Mouse (Mus musculus) stomach, embryonic 16.5 days (tissue): ENCODE results near the gene Pip4p1. TPM values are rescaled to one million over a fixed set of nuclear protein-coding genes. Genes with fewer than 3 reads are reported as not detected.
"Not testable (repeated sequence)": the region's sequence is repeated elsewhere in the genome, so short reads cannot be mapped to it uniquely, and the experiment has no call there.

Experiments used
- ATAC-seq: fragments of 200-750 bp; cut with Nextera tagmentation; 2 replicates; pipeline ENCODE4 v1.8.0; 2017; ENCODE audit warnings: moderate number of reproducible peaks, moderate TSS enrichment; ENCODE audit not compliant: insufficient read depth, low FRiP score
- H3K27ac ChIP-seq: fragments of 300-500 bp; sonication (generic); 2 replicates; pipeline ENCODE4 v1.5.1; 2014; ENCODE audit warnings: low read length
- H3K27me3 ChIP-seq: fragments of 300-500 bp; sonication (generic); 2 replicates; pipeline ENCODE4 v1.6.1; 2014; ENCODE audit warnings: low read length, control low read depth, mixed read lengths; ENCODE audit not compliant: control insufficient read depth, insufficient read depth
- H3K36me3 ChIP-seq: fragments of 300-500 bp; sonication (generic); 2 replicates; pipeline ENCODE4 v1.6.1; 2014; ENCODE audit warnings: low read length; ENCODE audit not compliant: control insufficient read depth, insufficient read depth
- H3K4me1 ChIP-seq: fragments of 300-500 bp; sonication (generic); 2 replicates; pipeline ENCODE4 v1.6.1; 2014; ENCODE audit warnings: low read length, control low read depth, mixed read lengths; ENCODE audit not compliant: control insufficient read depth, insufficient read depth
- H3K4me2 ChIP-seq: fragments of 300-500 bp; sonication (generic); 2 replicates; pipeline ENCODE4 v1.6.1; 2014; ENCODE audit warnings: low read depth, low read length, mixed read lengths
- H3K4me3 ChIP-seq: fragments of 300-500 bp; sonication (generic); replicated peaks from 2 replicates; pipeline ENCODE4 v1.5.1; 2014; ENCODE audit warnings: mild to moderate bottlenecking, low read length
- H3K9ac ChIP-seq: fragments of 300-500 bp; sonication (generic); 2 replicates; pipeline ENCODE4 v1.6.1; 2014; ENCODE audit warnings: low read length
- H3K9me3 ChIP-seq: fragments of 300-500 bp; sonication (generic); replicated peaks from 2 replicates; pipeline ENCODE4 v1.6.1; 2016; ENCODE audit warnings: low read length, control low read depth; ENCODE audit not compliant: control insufficient read depth
- WGBS: fragments of 180-500 bp; shearing (Covaris S2); extraction: QIAGEN DNeasy Blood & Tissue Kit; methylation state at CpG from one replicate; pipeline ENCODE4 v1.1.7; 2014; 5-methylcytosine and 5-hydroxymethylcytosine counted together
- polyA plus RNA-seq: library from polyadenylated mRNA; unstranded; fragments of >200 nt; fragmentation: Nextera tagmentation; extraction: Ambion mirVana; gene quantifications from 2 replicates; pipeline ENCODE4 v1.2.1, GENCODE M21; 2015

Gene Pip4p1
- polyA plus RNA-seq, 1 experiment from 2014 or later, result 47.6 TPM

- Histone ChIP-seq H3K9ac (no peak overlapping the region), H3K4me1 (no peaks in the 10 kb centered on the region), H3K36me3 (no peaks in the 10 kb centered on the region), H3K9me3 (no peaks in the 10 kb centered on the region), H3K4me3 (no peak overlapping the region), H3K27me3 (no peaks in the 10 kb centered on the region), H3K27ac (no peak overlapping the region), H3K4me2 (no peak overlapping the region)
- ATAC-seq, result no peak
- 24% methylated on average over 1 of the region's 1 CpGs for WGBS
These were observed 38.4 kb upstream of the Pip4p1 start for GRCm38 (mm10) chr14:50969041-50969440.

DNA sequence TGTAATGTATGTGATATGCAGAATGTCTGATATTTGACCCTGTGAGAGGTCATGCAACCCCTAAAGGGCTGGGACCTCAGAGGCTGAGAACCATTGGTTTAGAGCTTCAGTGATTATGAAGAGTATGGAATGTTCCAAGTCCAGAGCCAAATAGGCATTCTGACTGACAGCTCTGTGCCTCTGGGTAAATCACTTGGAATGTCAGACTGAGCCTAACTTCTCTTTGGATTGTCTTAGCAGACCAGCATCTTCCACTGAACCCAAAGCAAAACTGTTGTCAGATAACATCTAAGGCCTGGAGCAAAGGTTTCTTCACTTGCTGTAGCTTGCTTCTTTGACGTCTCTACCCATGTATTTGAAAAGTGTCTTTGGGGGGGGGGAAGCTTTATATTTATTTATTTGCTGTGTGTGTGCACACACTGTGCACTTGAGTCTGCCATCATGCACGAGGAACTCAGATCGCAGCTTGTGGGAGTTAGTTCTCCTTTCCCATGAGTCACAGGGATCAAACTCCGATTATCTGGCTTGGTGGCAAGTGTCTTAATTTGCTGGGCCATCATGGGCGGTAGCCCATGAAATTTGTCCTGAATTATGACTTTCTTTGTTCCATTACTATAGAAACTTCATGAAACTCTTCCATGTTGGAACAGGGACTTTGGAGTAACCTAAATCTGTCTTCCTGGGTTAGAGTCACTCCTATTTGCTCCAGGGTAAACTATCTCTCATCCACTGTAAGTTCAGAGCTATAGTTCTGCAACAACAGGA, 37.7 kb upstream of the Pip4p1 start:
- Histone ChIP-seq H3K27me3 (no peaks in the 10 kb centered on the region), H3K4me3 (no peak overlapping the region), H3K9ac (no peak overlapping the region), H3K36me3 (no peaks in the 10 kb centered on the region), H3K27ac (no peak overlapping the region), H3K4me1 (no peaks in the 10 kb centered on the region), H3K9me3 (no peaks in the 10 kb centered on the region), H3K4me2 (no peak overlapping the region)
- 81% methylated on average over 5 of the region's 5 CpGs for WGBS
- ATAC-seq, result no peak

GRCm38 (mm10) chr14:50958289-50958995, 27.8 kb upstream of the Pip4p1 start:
- not testable (repeated sequence) for H3K36me3 ChIP-seq, ATAC-seq, H3K4me3 ChIP-seq, H3K4me1 ChIP-seq, H3K27me3 ChIP-seq, H3K9ac ChIP-seq, H3K9me3 ChIP-seq, H3K4me2 ChIP-seq, H3K27ac ChIP-seq
- 85% methylated on average over 5 of the region's 5 CpGs for WGBS

DNA sequence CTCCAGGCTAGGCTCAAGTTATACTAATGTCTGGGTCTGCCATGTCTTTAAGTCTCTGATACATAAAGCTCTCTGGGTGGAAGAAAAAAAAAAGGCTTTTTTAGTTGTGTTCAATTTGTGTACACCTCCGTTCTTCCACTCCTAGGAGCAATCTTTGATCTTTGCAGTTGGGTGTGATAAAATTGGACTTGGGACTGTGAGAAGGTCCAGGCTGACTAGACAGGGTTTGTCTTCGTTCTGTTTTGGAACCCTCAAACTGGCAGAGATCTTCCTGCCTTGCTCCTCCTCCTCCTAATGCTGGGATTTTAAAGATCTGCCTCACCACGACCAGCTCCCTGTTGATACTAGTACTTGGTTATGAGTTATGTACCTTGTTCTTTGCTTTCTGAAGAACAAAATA, 26.5 kb upstream of the Pip4p1 start:
- H3K9ac ChIP-seq, H3K9me3 ChIP-seq, H3K27me3 ChIP-seq, H3K4me1 ChIP-seq, H3K4me3 ChIP-seq, ATAC-seq, H3K4me2 ChIP-seq, H3K36me3 ChIP-seq, H3K27ac ChIP-seq: not testable (repeated sequence)
- 52% methylated on average over 3 of the region's 3 CpGs for WGBS

DNA sequence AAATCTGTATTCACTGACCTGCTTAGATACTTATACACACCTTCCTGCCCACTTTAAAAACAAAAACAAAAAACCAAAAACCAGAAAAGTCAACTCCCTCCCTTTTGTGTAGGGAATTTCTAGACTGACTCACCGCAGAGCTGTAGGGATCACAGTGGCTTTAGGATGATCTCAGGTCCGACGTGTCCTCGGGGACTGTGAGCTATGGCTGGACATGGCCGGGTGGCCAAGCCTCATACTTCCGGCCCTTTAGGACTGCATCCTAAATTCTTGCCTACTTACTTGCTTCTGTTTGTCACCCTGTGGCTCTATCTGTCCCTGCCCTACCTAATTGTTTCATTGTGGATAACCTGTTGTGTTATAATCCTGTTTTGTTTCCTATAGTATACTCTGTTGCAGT, 26.1 kb upstream of the Pip4p1 start:
- not testable (repeated sequence) for H3K36me3 ChIP-seq, H3K27me3 ChIP-seq, H3K4me1 ChIP-seq, H3K9ac ChIP-seq, H3K4me2 ChIP-seq, H3K27ac ChIP-seq, ATAC-seq, H3K9me3 ChIP-seq, H3K4me3 ChIP-seq
- WGBS, result 84% methylated on average over 6 of the region's 6 CpGs

- H3K36me3 ChIP-seq, result not testable (repeated sequence)
These were observed 25.4 kb upstream of the Pip4p1 start, which contains the start of gene Pnp2 for GRCm38 (mm10) chr14:50955942-50956508. TSS of gene Pnp2 (plus strand) at chr14:50955992.

DNA sequence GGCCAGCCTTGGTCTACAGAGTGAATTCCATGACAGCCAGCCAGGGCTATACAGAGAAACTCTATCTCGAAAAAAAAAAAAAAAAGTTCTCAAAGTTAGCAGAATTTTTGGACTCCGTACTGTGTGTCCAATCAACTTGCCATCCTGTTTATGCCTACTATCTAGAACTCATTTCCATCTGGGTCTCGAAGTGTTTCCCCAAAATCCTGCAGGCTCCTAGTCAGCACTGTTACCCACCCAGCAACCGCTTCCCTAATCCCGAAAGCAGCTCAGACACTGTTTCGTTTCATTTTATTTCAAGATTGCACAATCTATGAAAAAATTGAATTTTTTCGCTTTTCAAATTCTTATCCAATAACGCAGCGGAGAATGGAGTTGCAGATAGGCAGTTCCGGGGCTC, 24.8 kb upstream of the Pip4p1 start:
- Histone ChIP-seq H3K9me3 (no peaks in the 10 kb centered on the region), H3K27me3 (no peaks in the 10 kb centered on the region), H3K9ac (no peak overlapping the region), H3K4me3 (no peak overlapping the region), H3K27ac (no peak overlapping the region), H3K4me1 (no peaks in the 10 kb centered on the region), H3K36me3 (no peaks in the 10 kb centered on the region), H3K4me2 (no peak overlapping the region)
- WGBS, result 89% methylated on average over 10 of the region's 10 CpGs
- no peak for ATAC-seq

More at GRCm38 (mm10) chr14:50955942-50956508, 25.4 kb upstream of the Pip4p1 start, which contains the start of gene Pnp2:
- H3K4me2 ChIP-seq, result peak within 1 kb of the TSS; percentile 42
- ATAC-seq, result peak; percentile 85
- H3K9ac ChIP-seq, H3K27ac ChIP-seq, H3K4me3 ChIP-seq, H3K27me3 ChIP-seq, H3K4me1 ChIP-seq, H3K9me3 ChIP-seq: not testable (repeated sequence)
- WGBS, result 7% methylated on average over 19 of the region's 19 CpGs

DNA sequence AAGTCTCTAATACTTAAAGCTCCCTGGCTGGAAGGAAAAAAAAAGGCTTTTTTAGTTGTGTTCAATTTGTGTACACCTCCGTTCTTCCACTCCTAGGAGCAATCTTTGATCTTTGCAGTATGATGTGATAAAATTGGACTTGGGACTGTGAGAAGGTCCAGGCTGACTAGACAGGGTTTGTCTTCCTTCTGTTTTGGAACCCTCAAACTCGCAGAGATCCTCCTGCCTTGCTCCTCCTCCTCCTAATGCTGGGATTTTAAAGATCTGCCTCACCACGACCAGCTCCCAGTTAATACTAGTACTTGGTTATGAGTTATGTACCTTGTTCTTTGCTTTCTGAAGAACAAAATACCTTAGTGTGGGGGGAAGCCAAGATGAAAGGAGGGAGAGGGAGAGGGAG, 14.9 kb upstream of the Pip4p1 start:
- H3K36me3 ChIP-seq, H3K27me3 ChIP-seq, H3K4me1 ChIP-seq, H3K27ac ChIP-seq, H3K9me3 ChIP-seq, ATAC-seq: not testable (repeated sequence)
- Histone ChIP-seq H3K4me3 (peak overlapping the region; percentile 60), H3K9ac (peak overlapping the region; percentile 72), H3K4me2 (peak overlapping the region; percentile 69)
- WGBS, result 19% methylated on average over 3 of the region's 3 CpGs

GRCm38 (mm10) chr14:50945081-50945480, 14.4 kb upstream of the Pip4p1 start:
- WGBS, result 7% methylated on average over 6 of the region's 6 CpGs
- H3K4me1 ChIP-seq, H3K9me3 ChIP-seq, ATAC-seq, H3K36me3 ChIP-seq, H3K27me3 ChIP-seq: not testable (repeated sequence)
- Histone ChIP-seq H3K4me2 (peak overlapping the region; percentile 69), H3K9ac (peak overlapping the region; percentile 72), H3K4me3 (peak overlapping the region; percentile 60), H3K27ac (peak overlapping the region; percentile 88)
